Mouse (Mus musculus) lung, embryonic 16.5 days (tissue): ENCODE results near the gene Acvr1b. TPM values are rescaled to one million over a fixed set of nuclear protein-coding genes. Genes with fewer than 3 reads are reported as not detected.

Experiments used
- ATAC-seq: fragments of 200-750 bp; cut with Nextera tagmentation; 2 replicates; pipeline ENCODE4 v1.8.0; 2017; ENCODE audit warnings: low read depth, mild to moderate bottlenecking, moderate library complexity
- H3K27ac ChIP-seq: fragments of 300-500 bp; sonication (generic); 2 replicates; pipeline ENCODE4 v1.5.1; 2014; ENCODE audit warnings: mild to moderate bottlenecking, control low read depth, low read length
- H3K27me3 ChIP-seq: fragments of 300-500 bp; sonication (generic); 2 replicates; pipeline ENCODE4 v1.6.1; 2014; ENCODE audit warnings: low read depth, low read length, mixed read lengths; ENCODE audit not compliant: control insufficient read depth, insufficient read depth
- H3K36me3 ChIP-seq: fragments of 300-500 bp; sonication (generic); 2 replicates; pipeline ENCODE4 v1.6.1; 2014; ENCODE audit warnings: low read length; ENCODE audit not compliant: control insufficient read depth, insufficient read depth
- H3K4me1 ChIP-seq: fragments of 300-500 bp; sonication (generic); replicated peaks from 2 replicates; pipeline ENCODE4 v1.6.1; 2014; ENCODE audit warnings: low read length, mixed read lengths; ENCODE audit not compliant: control insufficient read depth, insufficient read depth
- H3K4me2 ChIP-seq: fragments of 300-500 bp; sonication (generic); 2 replicates; pipeline ENCODE4 v1.6.1; 2014; ENCODE audit warnings: low read depth, low read length, control low read depth
- H3K4me3 ChIP-seq: fragments of 300-500 bp; sonication (generic); 2 replicates; pipeline ENCODE4 v1.5.1; 2014; ENCODE audit warnings: mild to moderate bottlenecking, low read length, control low read depth
- H3K9ac ChIP-seq: fragments of 300-500 bp; sonication (generic); 2 replicates; pipeline ENCODE4 v1.6.1; 2014; ENCODE audit warnings: low read length, control low read depth
- H3K9me3 ChIP-seq: fragments of 300-500 bp; sonication (generic); 2 replicates; pipeline ENCODE4 v1.6.1; 2016; ENCODE audit warnings: low read length; ENCODE audit not compliant: control insufficient read depth
- WGBS: fragments of 180-500 bp; shearing (Covaris S2); extraction: QIAGEN DNeasy Blood & Tissue Kit; methylation state at CpG from one replicate; pipeline ENCODE4 v1.1.7; 2014; 5-methylcytosine and 5-hydroxymethylcytosine counted together
- polyA plus RNA-seq: library from polyadenylated mRNA; unstranded; fragments of >200 nt; fragmentation: Nextera tagmentation; extraction: Ambion mirVana; gene quantifications from 2 replicates; pipeline ENCODE4 v1.2.1, GENCODE M21; 2015

The Acvr1b gene
- polyA plus RNA-seq, 1 experiment from 2014 or later: 6.8 TPM

GRCm38 (mm10) chr15:101144176-101144575 lies 29.7 kb upstream of the Acvr1b start:
- H3K9me3 ChIP-seq: no peaks in the 10 kb centered on the region
- H3K4me3 ChIP-seq: no peak overlapping the region
- H3K4me1 ChIP-seq: peaks cover 69% of the 10 kb centered on the region
- WGBS: 70% methylated on average over 5 of the region's 5 CpGs
- H3K9ac ChIP-seq: no peak overlapping the region
- H3K27ac ChIP-seq: peak overlapping the region; percentile 21; the same call in 1 of the 2 replicates
- no peaks in the 10 kb centered on the region for H3K27me3 ChIP-seq
- H3K36me3 ChIP-seq: 0 out of 2 replicates have a peak, but pooled peaks cover 3% of the 10 kb centered on the region
- ATAC-seq: no peak
- no peak overlapping the region for H3K4me2 ChIP-seq

- H3K9ac ChIP-seq: no peak overlapping the region; the same call in 1 of the 2 replicates
- WGBS: 71% methylated on average over 8 of the region's 8 CpGs
- no peak overlapping the region for H3K4me3 ChIP-seq
- H3K4me2 ChIP-seq: no peak overlapping the region
- peaks cover 63% of the 10 kb centered on the region for H3K4me1 ChIP-seq
- H3K27ac ChIP-seq: peak overlapping the region; percentile 42; the same call in 1 of the 2 replicates
- no peaks in the 10 kb centered on the region for H3K27me3 ChIP-seq
- H3K9me3 ChIP-seq: no peaks in the 10 kb centered on the region
- ATAC-seq: no peak
- 0 out of 2 replicates have a peak, but pooled peaks cover 3% of the 10 kb centered on the region for H3K36me3 ChIP-seq
Measured at GRCm38 (mm10) chr15:101144779-101145178, 29.1 kb upstream of the Acvr1b start.

- Histone ChIP-seq H3K4me3 (peak overlapping the region; percentile 21), H3K36me3 (0 out of 2 replicates have a peak, but pooled peaks cover 3% of the 10 kb centered on the region), H3K27me3 (no peaks in the 10 kb centered on the region), H3K9ac (peak overlapping the region; percentile 57), H3K4me2 (peak overlapping the region; percentile 57), H3K9me3 (no peaks in the 10 kb centered on the region), H3K27ac (peak overlapping the region; percentile 88), H3K4me1 (peaks cover 55% of the 10 kb centered on the region)
- 7% methylated on average over 19 of the region's 19 CpGs for WGBS
- ATAC-seq: peak; percentile 94
Measured at GRCm38 (mm10) chr15:101145424-101146099, 28.3 kb upstream of the Acvr1b start.

GRCm38 (mm10) chr15:101146100-101146965 lies 27.5 kb upstream of the Acvr1b start:
- Histone ChIP-seq H3K36me3 (0 out of 2 replicates have a peak, but pooled peaks cover 3% of the 10 kb centered on the region), H3K9me3 (no peaks in the 10 kb centered on the region), H3K4me2 (peak overlapping the region; percentile 57), H3K4me1 (peaks cover 50% of the 10 kb centered on the region), H3K9ac (peak overlapping the region; percentile 57), H3K27me3 (no peaks in the 10 kb centered on the region), H3K4me3 (peak overlapping the region; percentile 21), H3K27ac (peak overlapping the region; percentile 88)
- WGBS: 57% methylated on average over 15 of the region's 15 CpGs
- no peak for ATAC-seq

- Histone ChIP-seq H3K27ac (peak overlapping the region; percentile 40), H3K4me3 (no peak overlapping the region), H3K9me3 (no peaks in the 10 kb centered on the region), H3K9ac (no peak overlapping the region), H3K4me2 (no peak overlapping the region), H3K36me3 (0 out of 2 replicates have a peak, but pooled peaks cover 3% of the 10 kb centered on the region), H3K27me3 (no peaks in the 10 kb centered on the region), H3K4me1 (peaks cover 44% of the 10 kb centered on the region)
- no peak for ATAC-seq
- 52% methylated on average over 16 of the region's 16 CpGs for WGBS
Measured at GRCm38 (mm10) chr15:101147115-101147909, 26.6 kb upstream of the Acvr1b start.

- Histone ChIP-seq H3K9me3 (no peaks in the 10 kb centered on the region), H3K4me1 (peaks cover 40% of the 10 kb centered on the region), H3K27ac (peak overlapping the region; percentile 40), H3K27me3 (no peaks in the 10 kb centered on the region), H3K4me2 (no peak overlapping the region), H3K4me3 (no peak overlapping the region), H3K9ac (peak overlapping the region; percentile 6; the same call in 1 of the 2 replicates), H3K36me3 (0 out of 2 replicates have a peak, but pooled peaks cover 3% of the 10 kb centered on the region)
- peak; percentile 3; the same call in 1 of the 2 replicates for ATAC-seq
- 10% methylated on average over 6 of the region's 6 CpGs for WGBS
Measured at GRCm38 (mm10) chr15:101147910-101148273, 26.0 kb upstream of the Acvr1b start.

GRCm38 (mm10) chr15:101148604-101149003 lies 25.3 kb upstream of the Acvr1b start:
- H3K9ac ChIP-seq: no peak overlapping the region
- WGBS: 65% methylated on average over 6 of the region's 6 CpGs
- no peaks in the 10 kb centered on the region for H3K27me3 ChIP-seq
- no peaks in the 10 kb centered on the region for H3K9me3 ChIP-seq
- peak overlapping the region; percentile 40 for H3K27ac ChIP-seq
- H3K4me1 ChIP-seq: peaks cover 33% of the 10 kb centered on the region
- no peak overlapping the region for H3K4me3 ChIP-seq
- no peak for ATAC-seq
- 0 out of 2 replicates have a peak, but pooled peaks cover 2% of the 10 kb centered on the region for H3K36me3 ChIP-seq
- no peak overlapping the region for H3K4me2 ChIP-seq

GRCm38 (mm10) chr15:101151409-101152261 lies 22.2 kb upstream of the Acvr1b start:
- WGBS: 64% methylated on average over 9 of the region's 9 CpGs
- Histone ChIP-seq H3K4me1 (peaks cover 9% of the 10 kb centered on the region; the same call in 1 of the 2 replicates), H3K27me3 (no peaks in the 10 kb centered on the region), H3K4me2 (no peak overlapping the region), H3K36me3 (no peaks in the 10 kb centered on the region), H3K9me3 (no peaks in the 10 kb centered on the region), H3K9ac (no peak overlapping the region), H3K4me3 (no peak overlapping the region), H3K27ac (no peak overlapping the region)
- no peak for ATAC-seq
